Mouse (Mus musculus) retina, postnatal 7 days (tissue): ENCODE measurements at regions not wholly inside any gene's neighbourhood (a gene's known extent, or its start where the extent isn't known, plus 50 kb on each side); places are given as distances from the start of the nearest gene placed in this dataset.

Source experiments
- DNase-seq: peaks from one replicate; pipeline ENCODE4 v3.0.0-alpha.2; 2012; ENCODE audit warnings: low read depth, low spot score

DNA sequence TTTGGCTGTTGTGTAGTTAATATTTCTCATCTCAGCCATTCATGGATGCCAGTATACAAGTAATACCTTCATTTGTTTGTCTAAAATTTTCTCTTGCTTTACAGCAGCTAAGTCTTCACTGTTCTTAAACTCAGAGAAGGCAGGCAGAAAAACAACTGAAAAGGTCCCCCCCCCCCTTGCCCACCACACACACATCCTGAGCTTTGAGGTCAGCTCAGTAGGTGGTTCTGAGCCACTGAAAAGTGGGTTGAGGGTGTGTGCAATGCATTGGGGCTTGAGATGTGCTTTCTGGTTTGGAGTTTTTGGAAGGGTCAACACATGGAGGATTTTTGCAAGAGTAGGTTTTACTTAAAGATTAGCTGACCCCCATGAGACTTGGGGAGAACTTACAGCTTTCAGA, 136.1 kb upstream of the Slco3a1 start:
- no peak for DNase-seq

DNA sequence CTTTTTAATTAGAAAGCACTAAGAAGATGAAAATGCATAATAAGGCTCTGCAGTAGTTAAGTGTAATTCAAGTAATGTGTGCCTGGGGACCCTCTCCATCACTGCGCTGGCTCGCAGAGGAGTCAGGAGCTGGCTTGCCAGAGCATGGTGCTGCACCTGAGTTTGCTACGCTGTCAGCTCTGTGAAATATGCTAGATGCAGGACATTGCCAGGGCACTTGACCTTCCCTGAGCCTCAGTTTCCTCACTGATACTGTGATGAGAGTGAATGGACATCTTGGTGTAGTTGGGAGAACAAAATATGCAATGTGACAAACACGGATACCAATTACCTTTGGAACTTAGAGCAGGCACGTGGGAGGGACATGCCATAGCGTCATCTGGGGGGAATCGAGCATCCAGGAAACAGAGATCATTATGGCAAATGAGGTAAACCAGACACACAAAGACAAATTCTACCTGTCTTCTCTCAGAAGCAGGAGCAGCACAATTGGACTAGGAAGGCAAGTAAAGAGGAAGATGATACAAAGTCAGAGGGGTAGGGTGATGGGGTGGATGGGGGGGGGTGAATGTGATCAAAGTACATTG, 133.6 kb upstream of the Slco3a1 start:
- DNase-seq, result no peak

DNA sequence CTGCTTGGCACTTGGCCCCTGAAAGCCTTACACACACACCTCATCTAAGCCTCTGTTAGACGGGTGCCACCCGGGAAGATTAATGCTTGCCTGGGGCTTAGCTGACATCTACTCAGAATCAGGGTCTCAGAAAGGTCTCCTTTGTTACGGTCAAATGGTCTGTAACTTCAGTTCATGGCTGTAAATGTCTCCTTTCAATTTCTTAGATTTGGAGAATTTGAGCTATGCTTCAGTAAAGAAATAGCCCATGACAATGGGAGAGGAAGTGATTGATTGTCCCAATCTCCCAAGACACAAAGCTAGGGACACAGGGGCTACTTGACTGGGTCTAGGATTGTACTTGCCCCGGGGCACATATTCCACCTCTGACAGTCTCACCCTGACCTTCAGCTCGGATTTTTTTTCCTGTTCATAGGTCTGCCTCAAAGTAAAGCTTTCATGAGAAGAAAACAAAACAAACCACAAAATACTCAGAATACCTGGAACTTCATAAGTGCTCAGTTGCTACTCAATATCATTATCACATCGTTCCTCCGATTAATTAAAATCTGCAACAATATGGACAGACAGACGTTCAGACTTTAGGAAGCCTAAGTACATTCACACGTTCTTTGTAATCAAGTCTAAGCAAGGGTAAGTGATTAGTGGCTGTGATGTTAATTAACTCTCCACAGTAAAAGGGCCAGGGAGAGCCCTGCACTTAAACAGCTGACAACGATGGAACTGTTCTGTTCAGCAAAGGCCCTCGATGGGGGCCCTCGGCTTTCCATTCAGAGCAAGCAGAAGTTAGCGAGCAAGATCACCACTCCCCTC, 132.9 kb upstream of the Slco3a1 start:
- no peak for DNase-seq

DNA sequence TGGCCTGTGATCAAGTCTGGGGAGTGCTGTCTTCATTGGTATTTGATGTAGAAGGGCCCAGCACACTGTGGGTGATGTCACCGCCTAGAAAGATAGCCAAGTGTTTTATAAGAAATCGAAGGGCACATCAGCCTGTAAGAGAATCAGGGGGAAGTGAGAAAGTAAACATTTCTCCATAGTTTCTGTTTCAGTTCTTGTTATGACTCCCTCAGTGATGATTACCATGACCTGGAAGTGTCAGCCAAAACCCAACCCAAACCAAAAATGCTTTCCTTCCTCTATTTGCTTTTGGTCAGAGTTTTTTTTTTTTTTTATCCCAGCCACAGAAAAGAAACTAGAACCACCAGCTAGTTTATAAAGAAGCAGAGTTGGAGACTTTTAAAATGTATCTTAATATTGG, 129.4 kb upstream of the Slco3a1 start:
- no peak for DNase-seq

DNA sequence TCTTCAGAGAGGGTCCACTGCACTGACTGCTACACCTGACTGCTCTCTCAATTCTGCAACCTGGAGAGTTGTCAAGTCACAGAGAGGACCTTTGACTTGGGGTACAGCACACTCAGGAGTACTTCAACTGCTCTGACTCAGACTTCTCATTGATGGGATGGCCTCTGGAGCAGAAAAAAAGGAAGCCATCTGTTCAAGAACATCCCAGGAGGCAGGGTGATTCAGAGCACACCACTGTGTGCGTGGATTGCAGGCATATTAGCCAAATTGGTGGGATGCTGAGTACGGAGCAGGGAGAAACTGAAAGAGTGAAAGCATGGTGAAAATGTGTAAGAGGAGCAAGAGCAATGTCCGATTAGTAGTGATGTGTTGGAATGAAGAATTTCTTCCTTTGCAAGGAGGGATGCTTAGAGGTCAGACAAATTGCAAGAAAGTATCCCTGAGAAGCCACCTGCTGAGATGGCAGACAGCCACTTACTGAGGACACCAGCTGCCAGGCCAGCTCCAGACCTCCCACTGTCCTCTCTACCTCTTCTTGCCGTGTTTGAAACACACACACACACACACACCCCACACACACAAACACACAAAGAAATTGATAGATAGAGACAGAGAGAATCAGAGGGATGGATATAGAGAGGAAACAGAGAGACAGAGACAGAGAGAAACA, 119.2 kb upstream of the Slco3a1 start:
- DNase-seq, result no peak

DNA sequence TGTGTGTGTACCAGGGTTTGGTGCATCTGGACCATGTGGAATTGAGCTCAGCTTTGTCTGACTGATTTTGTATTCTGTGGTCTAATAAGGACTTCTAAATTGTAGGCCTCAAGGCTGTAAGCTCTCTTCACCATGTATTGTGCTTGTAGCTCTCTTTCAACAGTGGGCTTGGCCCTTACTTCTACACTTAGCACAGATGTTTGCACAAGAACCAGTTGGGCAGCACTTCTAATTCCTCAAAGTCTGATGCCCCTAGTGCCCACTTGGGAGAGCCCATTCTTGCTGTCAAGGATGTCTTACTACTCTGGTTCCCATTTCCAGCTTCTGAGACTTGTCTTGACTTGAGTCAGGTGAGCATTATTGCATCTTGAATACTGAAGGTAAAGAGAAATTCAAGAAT, 114.5 kb upstream of the Slco3a1 start:
- no peak for DNase-seq

DNA sequence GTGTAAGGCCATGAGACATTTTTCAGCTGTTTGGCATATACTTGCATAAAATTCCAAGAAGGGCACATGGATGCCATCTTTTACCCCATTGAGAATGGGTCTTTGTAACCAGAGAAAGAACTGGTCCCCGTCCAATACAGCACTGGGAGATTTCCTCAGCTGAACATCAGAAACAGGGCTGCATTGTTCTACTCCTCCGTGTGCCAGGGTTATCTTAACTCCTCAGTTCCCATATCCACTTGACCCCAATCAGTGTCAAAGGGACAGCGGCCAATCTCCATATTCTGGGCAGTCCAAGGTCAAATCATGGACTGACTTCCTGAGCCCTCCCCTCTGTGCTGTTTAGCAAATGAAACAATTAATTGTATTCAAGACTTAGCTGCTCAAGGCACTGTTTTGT, 112.5 kb upstream of the Slco3a1 start:
- DNase-seq, result no peak

DNA sequence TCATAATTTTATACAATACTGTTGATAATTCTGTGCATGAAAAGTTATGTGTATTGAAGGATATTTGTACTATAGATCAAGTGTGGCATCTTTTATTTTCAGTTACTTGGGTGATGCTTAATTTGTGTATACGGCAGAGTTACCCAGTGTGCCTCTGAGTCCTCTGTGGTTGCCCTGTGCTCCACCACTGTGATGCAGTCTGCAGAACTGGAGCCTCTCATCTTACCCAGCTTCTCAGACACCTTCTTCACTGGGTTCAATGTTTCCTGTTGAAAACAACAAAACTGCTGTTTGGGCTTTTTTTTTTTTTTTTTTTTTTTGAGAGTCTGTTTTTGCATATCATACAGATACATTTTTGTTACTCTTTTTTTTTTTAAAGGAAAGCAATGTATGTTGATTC, 109.2 kb upstream of the Slco3a1 start:
- DNase-seq, result no peak

DNA sequence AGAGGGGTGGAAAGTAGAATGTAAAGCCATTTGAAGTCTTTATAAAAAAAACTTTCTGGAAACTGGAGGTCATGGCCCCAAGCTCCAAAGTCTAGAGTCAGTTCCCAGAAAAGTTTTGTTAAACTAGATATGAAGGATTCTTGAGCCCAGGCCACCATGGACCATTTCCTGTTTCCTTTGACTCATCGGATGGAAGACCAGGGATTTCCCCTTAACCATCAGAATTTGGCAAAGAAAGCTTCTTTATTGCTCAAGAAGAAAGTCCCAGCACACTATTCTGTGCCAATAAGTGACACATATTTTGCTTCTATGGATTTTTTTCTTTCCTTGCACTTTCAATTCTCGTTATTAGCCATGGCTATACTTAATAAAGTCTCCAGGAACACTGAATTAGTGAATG, 92.7 kb upstream of the Slco3a1 start:
- no peak for DNase-seq

DNA sequence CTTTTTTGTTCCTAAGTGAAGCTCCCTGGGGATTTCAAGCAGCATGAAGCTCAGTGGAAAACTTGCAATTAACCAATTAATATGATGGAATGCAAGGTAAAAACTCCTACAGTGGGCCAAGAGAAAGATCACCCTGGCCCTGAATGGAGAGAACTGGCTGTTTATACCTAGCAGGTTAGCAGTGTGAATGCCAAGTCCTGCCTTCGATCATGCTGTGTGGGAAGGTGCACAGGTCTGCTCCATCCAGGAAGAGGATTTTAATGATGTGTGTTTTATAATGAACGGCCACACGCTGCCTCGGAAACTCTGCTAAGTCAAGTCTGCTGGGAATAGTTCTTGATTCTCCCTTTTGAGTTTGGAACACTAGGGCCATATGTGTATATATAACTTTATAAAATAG, 85.6 kb upstream of the Slco3a1 start:
- no peak for DNase-seq

DNA sequence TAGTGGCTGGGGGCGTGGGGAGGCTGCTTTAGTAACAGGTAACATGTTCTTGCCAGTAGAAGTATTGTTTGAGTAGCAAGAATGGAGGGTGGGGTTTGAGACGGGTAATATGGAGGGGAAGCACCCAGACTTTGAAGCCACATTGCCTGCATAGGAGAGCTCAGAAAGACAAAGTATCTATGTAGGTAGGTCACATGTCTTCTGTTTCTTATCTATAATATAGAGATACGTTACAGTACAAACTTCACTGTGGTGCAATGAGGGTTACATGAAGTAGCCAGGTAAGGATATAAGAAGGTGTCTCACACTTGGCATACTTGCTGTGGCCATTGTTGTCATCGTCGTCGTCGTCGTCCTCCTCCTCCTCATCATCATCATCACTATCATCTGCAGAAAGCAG, 77.6 kb upstream of the Slco3a1 start:
- DNase-seq, result no peak

DNA sequence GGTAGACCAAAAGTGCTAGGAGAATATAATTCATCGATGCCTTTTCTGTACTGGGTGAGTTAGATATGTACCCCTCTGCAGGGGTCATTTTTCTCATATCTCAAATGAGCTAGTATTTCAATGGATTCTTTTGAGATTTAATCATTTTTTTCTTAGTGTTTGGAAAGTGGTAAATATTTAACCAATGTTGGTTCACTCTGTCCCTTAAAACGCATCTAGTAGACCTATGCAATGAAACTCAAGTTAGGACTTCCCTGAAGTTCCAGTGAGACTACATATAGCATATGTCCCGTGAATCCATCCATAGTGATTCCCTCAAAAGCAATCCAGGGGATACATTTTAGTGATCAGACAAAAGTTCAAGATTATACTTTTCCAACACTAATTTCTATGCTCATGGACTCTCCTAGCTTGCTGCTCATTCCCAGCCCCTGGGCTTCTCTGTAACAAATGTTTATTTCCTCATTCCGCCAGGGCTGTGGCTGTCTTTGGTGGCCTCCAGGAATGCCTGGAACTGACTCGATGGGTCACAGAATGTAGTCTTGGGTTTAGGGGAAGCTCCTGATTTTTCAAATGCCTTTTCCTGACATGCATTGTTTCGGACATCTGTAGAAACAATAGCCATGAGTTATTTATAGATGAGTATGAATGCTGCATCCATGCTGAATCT, 74.4 kb upstream of the Slco3a1 start:
- DNase-seq, result no peak
